Mouse (Mus musculus): ENCODE data around the gene Lca5. TPM values are rescaled to one million over a fixed set of nuclear protein-coding genes. Genes with fewer than 3 reads are reported as not detected.

Gene Lca5
- total RNA-seq, 4 experiments from 2014 or later, result 14.3 to 20.8 (median 16.9) TPM

DNA sequence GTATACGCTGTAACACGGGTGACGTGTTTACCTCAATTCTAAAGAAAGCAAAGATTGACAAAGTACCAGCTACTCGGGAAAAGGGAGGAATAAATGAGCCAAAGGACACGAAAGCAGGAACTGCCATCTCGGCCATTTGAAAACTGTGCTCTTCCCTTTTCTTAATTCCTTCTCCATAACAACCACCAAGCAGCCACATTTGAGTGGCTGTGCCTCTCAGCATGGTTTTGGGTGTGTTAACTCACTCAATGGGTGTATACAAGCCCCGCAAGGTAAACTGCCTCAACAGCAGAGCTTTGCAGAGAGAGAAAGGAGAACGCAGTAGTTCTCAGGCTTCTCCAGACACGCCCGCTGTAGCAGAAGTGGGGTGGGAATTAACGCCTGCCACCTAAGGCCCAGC, 48.9 kb downstream of the Lca5 start:
- no peak for DNase-seq (ENCODE audit: low spot score in 2 of 2)

DNA sequence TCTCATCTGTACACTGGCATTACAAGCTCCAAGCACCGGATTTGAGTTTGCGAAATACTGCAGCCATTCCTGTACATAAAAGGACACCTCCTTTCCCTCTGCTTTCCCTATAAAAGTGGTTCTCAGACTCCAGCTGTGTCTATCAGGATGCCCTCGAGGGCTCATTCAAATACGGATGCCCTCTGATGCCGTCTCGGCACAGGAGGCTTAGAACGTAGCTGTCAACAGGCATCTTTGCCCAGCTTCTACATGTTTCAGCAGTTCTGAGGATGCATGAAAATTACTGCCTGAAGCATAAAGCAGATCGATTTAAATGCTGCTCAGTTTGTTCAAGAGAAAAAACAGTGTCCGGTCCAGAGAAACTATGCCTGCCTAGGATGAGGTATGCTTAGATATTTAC, 51.4 kb downstream of the Lca5 start:
- DNase-seq (ENCODE audit: low spot score in 2 of 2), result no peak

DNA sequence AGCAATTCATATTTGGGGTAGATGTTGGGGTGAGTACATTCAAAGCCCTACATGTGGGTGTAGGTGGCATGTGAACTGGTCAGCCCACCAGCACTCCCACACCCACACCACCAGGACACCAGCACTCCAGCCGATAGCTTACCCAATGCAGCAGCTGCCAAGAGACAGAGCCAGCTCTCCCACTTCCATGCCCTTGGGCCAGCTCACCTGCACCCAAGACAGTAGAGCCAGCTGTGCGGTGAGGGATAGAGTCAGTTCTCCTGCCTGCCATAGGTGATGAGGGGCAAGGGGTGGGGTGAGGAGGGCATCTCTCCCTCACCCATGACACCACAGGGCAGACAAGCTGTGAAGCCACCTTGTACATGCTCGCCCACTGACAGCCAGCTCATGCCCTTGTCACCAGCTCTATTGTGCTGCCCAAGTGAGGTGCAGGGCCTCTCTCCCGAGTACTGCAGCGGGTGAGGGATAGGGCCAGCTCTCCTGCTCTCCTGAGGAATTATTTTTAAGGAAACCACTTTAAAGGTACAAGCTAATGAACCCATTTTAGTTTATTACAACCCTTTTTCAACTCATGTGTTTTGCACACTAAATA, 54.6 kb downstream of the Lca5 start:
- DNase-seq (ENCODE audit: low spot score in 2 of 2), result no peak

DNA sequence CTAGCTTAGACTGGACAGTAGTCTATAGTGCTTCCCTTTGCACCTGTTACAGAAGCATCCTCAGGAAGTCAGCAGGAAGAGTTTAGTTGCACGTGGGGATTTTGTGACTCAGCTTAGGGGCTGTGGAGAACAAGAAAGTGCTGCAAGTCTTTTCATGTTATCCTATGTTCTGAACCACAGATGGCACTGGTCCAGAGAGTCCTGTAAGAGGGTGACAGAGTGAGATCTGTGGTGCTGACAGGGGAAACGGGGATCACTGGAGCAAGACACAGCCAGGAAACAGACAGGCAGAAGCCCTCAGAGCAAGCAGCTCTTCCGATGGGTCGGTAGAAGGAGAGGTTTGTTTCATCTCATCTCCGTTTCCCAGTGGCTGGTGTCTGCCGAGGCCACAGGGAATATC, 55.6 kb downstream of the Lca5 start:
- no peak for DNase-seq (ENCODE audit: low spot score in 2 of 2)

DNA sequence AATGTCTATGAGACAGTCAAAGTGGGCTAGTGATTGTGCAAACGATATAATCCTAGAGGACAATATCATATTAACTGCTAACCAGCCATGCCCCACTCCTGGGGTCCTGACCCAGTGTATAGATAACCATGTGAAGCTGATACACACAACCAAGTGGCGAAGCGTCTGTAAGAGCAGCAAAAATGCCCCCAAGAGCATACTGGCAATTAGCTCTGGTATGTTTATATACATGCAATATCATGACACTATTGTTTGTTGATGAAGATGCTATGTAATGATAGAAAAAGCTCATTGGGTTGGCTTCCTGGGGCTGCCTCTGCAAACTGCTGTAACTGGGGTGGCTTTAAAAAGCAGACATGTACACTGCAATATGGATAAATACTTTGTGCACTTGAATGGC, 57.7 kb downstream of the Lca5 start:
- DNase-seq (ENCODE audit: low spot score in 2 of 2), result no peak

DNA sequence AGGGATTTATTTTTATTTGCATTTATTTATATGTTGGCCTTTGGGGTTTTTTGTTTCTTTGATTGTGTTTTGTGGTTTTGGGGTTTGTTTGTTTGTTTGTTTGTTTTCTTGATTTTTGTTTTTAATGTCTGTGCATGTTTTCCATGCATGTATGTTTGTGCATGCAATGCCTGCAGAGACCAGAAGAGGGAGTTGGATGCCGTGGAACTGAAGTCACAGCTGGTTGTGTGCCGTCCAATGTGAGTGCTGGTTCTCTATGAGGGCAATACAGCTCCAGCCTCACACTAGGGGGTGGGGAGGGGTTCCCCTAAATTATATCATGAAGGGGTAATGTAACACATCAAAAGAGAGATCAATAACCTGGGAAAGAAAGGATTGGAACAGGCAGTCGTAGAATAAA, 58.2 kb downstream of the Lca5 start:
- DNase-seq (ENCODE audit: low spot score in 2 of 2), result no peak

DNA sequence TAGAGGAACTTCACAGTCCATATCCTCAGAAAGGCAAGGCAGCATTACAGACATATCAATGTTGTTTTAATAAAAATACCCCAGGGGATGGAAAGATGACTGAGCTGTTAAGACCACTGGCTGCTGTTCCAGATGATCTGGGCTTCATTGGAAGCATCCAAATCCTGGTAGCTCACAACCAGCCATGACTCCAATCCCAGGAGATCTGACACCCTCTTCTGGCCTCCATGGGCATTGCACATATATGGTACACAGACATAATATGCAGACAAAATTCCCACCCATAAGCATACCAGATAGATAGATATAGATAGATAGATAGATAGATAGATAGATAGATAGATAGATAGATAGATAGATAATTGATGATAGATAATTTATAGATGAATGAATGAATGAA, 59.6 kb downstream of the Lca5 start:
- no peak for DNase-seq (ENCODE audit: low spot score in 2 of 2)

DNA sequence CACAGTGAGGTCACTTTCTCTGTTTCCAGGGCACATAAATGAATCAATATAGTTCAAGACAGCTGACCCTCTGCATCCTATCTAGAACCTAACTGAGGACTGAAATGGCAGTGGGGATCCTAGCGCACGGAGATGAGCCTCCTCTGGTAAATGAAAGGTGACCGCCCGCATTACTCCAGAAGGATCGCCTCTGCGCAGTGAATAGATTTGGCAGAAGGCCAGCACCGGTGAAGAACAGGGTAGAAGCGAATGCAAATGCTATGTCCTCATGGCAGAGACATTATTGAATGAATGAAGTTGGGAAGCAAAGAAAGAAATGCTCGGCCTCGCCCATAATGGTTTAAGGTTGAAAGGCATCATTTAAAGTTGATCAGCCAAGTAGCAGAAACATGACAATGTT, 61.3 kb downstream of the Lca5 start:
- no peak for DNase-seq (ENCODE audit: low spot score in 2 of 2)

DNA sequence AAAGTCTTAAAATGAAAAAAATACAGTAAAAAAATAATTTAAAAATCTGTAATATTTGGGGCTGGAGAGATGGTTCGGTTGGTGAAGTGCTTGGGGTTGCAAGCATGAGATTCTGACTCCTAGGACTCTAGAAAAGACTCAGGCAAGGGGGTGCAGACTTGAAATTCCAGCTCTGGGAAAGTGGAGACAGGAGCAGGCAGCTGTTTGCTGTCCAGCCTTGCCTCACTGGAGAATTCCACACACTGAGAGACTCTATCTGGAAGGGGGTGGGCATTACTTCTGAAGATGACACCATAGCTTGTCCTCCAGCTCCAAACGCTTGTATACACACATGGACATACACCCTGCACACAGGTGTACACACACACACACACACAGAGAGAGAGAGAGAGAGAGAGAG, 63.8 kb downstream of the Lca5 start:
- DNase-seq (ENCODE audit: low spot score in 2 of 2), result no peak

DNA sequence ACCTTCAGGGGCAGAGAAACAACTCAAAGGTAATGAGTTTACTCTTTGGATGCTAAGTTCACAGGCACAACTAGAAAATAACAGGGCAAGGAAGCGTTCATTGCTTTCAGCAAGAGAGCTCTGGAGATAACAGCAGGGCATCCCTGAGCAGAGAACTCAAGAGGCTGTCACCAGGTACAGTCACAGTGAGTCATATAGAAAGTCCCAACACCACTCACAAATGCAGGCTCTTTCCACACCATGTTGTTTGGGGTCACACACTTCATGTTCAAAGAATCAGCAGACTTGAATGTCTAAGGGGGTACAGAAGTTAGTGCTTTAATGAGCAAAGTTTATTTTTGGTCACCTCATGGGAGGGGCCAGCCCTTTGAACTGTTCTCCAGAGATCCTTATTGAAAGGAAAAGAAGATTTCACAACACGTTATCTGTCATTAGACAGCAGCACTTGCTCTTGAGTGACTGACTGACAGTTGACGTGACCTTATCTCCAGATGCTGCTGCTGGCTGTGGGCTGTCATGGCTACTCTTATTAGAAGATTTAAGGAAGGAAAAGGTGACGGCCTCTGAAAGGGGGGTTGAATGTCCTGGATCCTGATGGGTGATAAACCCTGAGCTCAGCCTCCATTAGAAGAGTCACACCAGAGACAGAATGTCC, 65.3 kb downstream of the Lca5 start:
- no peak for DNase-seq (ENCODE audit: low spot score in 2 of 2)

DNA sequence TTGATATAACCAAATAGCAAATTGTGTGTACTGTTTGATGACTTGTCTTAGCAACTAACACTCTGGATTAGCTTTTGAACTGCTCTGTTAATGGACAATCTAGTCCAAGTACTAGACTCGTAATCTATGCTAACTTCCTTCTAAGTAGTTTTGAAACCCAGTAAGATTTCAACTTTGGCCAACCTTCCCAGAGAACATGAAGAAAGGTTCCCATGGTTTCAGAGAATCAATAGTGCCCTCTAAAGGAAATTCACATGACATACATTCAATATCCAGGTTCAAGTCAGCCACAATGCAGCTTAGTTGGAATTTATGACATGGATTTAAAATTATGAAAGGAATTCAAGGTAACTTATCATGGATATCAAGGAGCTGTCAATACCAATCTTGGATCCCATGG, 70.0 kb downstream of the Lca5 start:
- no peak for DNase-seq (ENCODE audit: low spot score in 2 of 2)

DNA sequence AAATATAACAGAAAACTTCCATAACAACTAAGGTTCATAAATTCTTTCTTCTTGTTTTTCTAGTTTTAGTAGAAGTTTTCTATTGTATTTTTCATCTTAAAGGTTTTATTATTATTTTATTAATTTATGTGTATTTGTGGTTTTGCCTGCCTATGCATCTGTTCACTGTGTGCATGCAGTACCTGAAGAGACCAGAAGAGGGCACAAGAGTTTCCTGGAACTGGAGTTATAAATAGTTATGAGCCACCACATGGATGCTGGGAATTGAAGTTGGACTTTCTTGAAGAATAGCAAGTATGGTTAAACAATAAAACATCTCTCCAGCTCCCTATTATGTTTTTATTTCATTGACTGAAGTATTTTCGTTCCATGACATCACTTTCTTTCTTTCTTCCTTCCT, 72.7 kb downstream of the Lca5 start:
- no peak for DNase-seq (ENCODE audit: low spot score in 2 of 2)

DNA sequence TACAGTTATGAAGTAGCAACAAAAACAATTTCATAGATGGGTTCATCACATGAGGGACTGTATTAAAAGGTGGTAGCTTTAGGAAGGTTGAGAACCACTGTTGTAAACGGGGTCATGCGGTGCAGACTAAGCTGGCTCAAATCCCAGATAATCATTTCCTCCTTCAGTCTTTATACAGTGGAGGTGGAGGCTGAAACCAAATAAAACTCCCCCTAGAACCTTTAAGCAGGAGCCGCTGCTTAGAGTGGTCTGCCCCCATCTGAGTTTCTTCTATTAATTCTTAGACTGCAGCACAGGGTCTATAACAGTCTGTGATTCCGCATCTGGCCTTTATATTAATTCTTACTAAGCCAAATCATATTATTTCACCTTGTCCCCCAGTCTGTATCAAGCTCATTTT, 85.1 kb downstream of the Lca5 start:
- DNase-seq (ENCODE audit: low spot score in 2 of 2), result no peak

DNA sequence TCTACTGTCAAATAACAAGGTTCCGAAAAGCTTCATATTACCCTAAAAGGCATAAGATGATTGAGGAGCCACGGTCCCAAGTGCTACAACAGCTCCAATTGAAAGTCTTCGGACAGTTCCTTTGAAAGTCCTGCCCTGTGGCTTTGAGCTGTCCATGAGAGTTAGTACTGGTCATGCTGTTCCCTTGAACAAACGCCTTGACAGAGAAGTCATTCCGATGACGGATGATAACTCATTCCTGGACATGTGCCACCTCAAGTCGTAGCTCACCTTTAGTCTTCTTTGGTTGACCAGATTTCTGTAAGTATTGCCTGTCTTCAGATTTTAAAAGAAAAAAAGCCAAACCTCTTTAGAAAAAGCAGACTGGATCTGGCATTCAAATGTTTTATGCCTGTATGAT, 87.6 kb downstream of the Lca5 start:
- DNase-seq (ENCODE audit: low spot score in 2 of 2), result no peak

DNA sequence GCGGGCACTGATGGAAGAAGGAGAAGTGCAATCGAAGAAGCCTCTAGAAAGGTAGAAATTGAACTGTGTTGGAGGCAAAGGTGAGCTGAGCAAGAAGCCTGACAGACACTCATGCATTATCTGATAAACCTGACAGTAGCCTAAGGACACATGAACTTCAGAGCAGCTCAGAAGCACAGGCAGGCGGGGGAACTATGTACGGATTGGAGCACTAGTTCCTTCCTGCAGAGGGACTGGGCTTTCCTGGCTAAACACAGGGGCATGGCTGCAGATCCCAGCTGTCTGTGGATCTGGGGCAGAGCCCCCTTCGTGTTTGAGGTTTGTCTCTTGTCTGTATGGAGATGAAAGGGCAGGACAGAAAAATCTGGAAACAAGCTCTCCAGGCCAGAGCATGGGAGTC, 89.8 kb downstream of the Lca5 start:
- no peak for DNase-seq (ENCODE audit: low spot score in 2 of 2)

DNA sequence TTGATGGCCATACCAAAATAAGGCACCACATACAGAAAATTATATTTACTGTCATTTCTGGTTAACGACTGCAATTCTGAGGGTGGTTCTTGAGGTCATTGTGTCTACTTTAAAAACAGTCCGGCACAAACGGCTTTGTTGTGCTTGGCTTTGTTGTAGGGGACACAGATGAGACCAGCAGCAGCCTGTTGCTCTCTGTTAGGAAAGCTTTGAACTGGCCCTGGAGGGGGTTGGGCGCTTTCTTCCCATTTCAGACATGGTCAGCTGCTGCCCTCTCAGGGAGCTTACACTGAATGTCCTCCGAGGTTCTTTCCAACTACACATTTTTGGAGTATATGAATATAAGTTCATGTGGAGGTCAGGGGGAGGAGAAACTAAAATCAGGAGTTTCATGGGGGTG, 90.3 kb downstream of the Lca5 start:
- DNase-seq (ENCODE audit: low spot score in 2 of 2), result no peak

DNA sequence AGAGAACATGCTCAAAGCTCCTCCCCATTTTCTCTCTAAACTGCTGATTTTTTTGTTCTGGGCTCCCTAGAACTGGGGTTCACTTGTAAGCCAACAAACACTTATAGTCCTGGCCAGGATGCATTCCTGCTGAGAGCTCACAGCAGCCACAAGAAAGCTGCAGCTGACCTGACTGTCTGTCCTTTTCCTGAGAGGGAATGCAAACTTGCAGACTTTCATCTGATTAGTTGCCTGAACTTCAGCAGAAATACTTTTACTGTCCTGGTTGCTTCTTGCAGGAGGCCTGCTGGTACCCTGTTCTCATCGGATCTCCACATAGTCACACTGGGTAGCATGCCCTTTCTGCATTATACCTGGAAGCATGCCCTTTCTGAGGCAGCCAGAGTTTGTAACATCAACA, 91.0 kb downstream of the Lca5 start:
- no peak for DNase-seq (ENCODE audit: low spot score in 2 of 2)

DNA sequence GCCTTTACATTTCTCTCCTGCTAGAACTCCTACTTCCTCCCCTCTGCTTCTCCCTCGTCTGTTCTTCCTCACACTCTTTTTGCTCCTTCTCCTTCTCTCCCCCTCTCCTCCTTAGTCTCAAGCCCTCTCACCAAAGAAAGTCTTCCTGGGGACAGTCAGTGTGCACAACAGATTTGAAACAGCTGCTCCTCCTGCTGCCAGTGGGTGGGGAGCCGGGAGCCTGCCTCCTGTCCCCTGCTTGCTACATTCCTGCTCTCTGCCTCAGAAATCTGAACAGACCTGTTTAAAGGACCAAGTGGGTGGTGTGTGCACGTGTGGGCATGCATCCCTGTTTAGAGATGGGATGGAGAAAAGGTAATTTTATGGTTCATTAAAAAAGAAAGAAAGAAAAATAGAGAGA, 91.4 kb downstream of the Lca5 start:
- peak in 1 of 2 experiments; percentile 73 for DNase-seq (ENCODE audit: low spot score in 2 of 2)

DNA sequence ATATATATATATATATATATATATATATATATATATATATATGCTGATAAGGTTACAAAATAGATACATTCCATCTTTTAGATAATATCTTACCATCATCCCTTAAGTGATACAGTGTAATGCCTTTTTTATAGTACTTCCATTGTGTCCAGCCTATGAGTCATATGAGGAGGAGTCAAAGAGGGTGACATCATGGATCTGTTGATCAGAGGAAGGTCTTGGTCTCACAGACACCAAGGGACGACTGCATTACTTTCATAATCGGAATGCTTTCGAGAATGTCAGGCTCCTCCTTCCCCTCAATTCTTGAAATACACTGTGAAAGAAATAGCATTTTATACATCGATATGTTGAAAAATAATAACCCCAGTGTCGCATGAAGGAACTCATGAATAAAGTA, 93.4 kb downstream of the Lca5 start:
- no peak for DNase-seq (ENCODE audit: low spot score in 2 of 2)

DNA sequence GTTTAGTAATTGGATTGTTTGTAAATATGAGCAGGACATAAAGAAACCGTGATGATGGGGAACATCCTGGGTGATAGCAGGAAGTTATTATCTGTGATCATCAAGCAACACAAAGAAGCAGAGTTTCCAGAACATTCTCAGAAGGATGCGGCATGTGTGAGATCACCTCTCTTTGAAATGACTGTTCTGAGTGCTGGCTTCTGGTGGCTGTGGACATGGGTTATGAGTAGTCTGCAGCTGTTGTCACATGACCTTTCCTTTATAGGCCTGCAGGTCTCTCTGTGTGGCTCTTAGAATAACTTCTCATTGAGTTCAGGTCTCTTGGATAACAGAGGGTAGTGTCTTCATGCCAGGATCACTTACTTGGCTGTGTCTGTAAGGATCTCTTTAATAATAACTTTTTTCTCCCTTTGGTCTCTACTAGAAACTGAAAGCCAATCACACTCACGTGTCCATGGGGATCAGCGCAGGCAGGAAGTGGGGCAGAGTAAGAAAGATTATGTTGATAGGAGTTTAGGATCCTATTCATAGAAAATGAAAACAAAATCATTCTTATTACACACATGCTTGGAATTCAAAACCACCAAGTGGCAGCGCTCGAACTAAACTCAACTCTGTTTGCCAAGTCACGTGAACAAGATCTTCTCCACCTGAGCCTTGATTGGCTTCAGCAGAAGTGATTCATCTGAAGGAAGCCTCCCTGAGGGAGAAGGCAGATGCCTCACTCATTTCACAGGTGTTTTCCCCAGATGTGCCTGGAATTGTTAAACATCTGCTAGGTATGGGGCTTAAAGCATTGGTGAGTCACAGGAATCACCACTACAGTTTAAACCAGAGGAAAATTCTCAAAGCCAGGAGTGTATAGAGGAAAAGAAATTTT, 98.2 kb downstream of the Lca5 start:
- DNase-seq (ENCODE audit: low spot score in 2 of 2), result no peak

Data from left cerebral cortex, adult 8-10 months (tissue).